Mouse (Mus musculus): ENCODE results near the gene Naaladl2.

- TF ChIP-seq CTCF (IDR thresholded peaks at IDR 0.05) (no peak), EP300 (IDR thresholded peaks at IDR 0.05) (no peak)
Observed at GRCm38 (mm10) chr3:24138002-24138401, 1006.1 kb downstream of the Naaladl2 start.
